Mouse (Mus musculus): ENCODE measurements at regions not wholly inside any gene's neighbourhood (a gene's known extent, or its start where the extent isn't known, plus 50 kb on each side); places are given as distances from the start of the nearest gene placed in this dataset.

DNA sequence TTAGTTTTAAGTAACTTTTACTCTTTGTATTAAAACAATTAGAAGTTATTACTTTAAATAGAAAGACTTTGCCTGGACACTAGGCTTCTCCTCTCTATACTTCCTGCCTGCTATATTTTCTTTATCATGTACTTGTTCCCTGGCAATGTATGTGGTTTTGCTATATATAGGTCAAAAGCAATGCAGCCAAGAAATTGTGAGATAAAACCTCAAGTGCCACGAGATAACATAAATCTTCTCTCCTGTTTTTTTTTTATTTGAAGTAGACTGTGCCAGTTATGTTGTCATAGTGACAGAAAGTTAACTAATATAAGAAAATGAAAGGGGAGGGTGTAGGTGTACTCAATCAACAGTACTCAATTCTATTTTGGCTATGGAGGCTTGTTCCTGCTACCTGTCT is 258.4 kb downstream of the Dmrta1 start:
- H3K9me3 ChIP-seq (ENCODE audit: control insufficient read depth, low read length) = no peaks in the 10 kb centered on the region
- no peak overlapping the region for H3K4me3 ChIP-seq (ENCODE audit: low read length)
- WGBS = 76% methylated on average over 1 of the region's 1 CpGs
- no peaks in the 10 kb centered on the region for H3K4me1 ChIP-seq (ENCODE audit: control insufficient read depth, insufficient read depth, low read length)
- no peak overlapping the region for H3K4me2 ChIP-seq (replicated peaks; ENCODE audit: low read depth, low read length)
- ATAC-seq (ENCODE audit: low FRiP score, low TSS enrichment) = no peak
- no peaks in the 10 kb centered on the region for H3K36me3 ChIP-seq (ENCODE audit: control insufficient read depth, insufficient read depth, low read length)
- no peaks in the 10 kb centered on the region for H3K27me3 ChIP-seq (ENCODE audit: control insufficient read depth, insufficient read depth, low read length)
- no peak overlapping the region for H3K9ac ChIP-seq (ENCODE audit: low read depth, low read length)
- no peak overlapping the region for H3K27ac ChIP-seq (ENCODE audit: low read depth, low read length)

DNA sequence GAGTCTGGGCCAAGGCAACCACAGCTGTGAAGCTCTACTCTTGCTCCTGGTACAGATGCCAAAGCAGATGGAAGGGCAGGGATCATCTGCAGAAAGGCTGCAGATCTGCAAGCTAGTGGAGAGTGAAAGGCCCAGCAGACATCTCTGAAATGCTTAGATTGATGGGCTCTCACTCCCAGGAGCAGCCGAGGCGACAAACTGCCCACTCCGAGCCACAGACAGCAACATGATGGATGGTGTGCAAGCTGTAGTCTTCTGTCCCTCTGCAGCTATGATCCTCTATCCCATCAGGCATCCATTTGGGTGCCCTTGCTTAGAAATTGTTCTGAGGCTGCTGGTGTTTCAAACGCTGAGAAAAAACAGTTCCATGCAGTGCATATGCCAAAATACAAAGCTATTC is 262.1 kb downstream of the Dmrta1 start:
- no peaks in the 10 kb centered on the region for H3K36me3 ChIP-seq (ENCODE audit: control insufficient read depth, insufficient read depth, low read length)
- H3K4me1 ChIP-seq (ENCODE audit: control insufficient read depth, insufficient read depth, low read length) = no peaks in the 10 kb centered on the region
- 24% methylated on average over 4 of the region's 4 CpGs for WGBS
- H3K9me3 ChIP-seq (ENCODE audit: control insufficient read depth, low read length) = no peaks in the 10 kb centered on the region
- H3K27me3 ChIP-seq (ENCODE audit: control insufficient read depth, insufficient read depth, low read length) = no peaks in the 10 kb centered on the region
- no peak overlapping the region for H3K4me2 ChIP-seq (replicated peaks; ENCODE audit: low read depth, low read length)
- no peak overlapping the region for H3K9ac ChIP-seq (ENCODE audit: low read depth, low read length)
- no peak for ATAC-seq (ENCODE audit: low FRiP score, low TSS enrichment)
- H3K4me3 ChIP-seq (ENCODE audit: low read length) = no peak overlapping the region
- no peak overlapping the region for H3K27ac ChIP-seq (ENCODE audit: low read depth, low read length)

DNA sequence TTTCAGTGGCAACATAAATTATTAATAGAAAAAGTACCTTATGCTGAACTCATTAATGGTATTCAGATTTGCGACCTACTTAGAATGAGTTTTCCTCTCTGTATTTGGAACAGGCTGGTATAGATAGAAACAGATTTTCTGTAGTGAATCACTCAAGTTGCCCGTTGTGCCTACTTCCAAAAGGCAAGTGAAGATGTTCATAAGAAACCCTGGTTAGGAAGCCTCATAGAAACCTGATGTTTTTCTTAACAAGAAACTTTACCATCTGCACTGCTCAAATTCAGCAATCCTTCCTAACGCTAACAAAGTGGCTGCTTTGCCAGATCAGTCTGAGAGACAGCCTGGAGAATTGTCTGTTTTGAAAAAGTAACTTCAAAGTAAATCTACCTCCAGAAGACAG is 242.5 kb upstream of the Zfp352 start:
- Histone ChIP-seq H3K4me2 (replicated peaks; ENCODE audit: low read depth, low read length) (no peak overlapping the region), H3K4me3 (ENCODE audit: low read length) (no peak overlapping the region), H3K9ac (ENCODE audit: low read depth, low read length) (no peak overlapping the region), H3K36me3 (ENCODE audit: control insufficient read depth, insufficient read depth, low read length) (no peaks in the 10 kb centered on the region), H3K27me3 (ENCODE audit: control insufficient read depth, insufficient read depth, low read length) (no peaks in the 10 kb centered on the region), H3K9me3 (ENCODE audit: control insufficient read depth, low read length) (no peaks in the 10 kb centered on the region), H3K27ac (ENCODE audit: low read depth, low read length) (no peak overlapping the region), H3K4me1 (ENCODE audit: control insufficient read depth, insufficient read depth, low read length) (no peaks in the 10 kb centered on the region)
- WGBS = 81% methylated on average over 3 of the region's 3 CpGs
- ATAC-seq (ENCODE audit: low FRiP score, low TSS enrichment) = no peak

DNA sequence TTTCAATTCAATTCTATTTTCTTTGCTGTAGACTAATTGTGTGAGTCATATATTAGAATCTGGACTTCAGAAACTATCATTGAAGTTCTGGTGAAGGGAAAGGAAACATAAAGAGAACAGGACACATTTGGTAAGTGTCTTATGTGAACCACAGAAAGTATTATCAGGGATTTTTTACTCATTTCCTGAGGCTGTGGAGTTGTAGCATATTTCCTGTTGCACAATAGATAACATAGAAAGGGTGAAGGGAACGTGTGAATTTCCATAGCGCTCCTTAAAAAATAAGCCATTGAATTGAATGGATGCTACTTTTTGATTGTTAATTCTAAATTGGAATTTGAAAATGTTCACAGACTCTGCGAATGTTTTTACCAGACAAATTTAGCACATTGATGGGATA is 215.2 kb upstream of the Zfp352 start:
- no peak for ATAC-seq (ENCODE audit: low FRiP score, low TSS enrichment)
- H3K36me3 ChIP-seq (ENCODE audit: control insufficient read depth, insufficient read depth, low read length) = no peaks in the 10 kb centered on the region
- H3K4me3 ChIP-seq (ENCODE audit: low read length) = no peak overlapping the region
- H3K9me3 ChIP-seq (ENCODE audit: control insufficient read depth, low read length) = no peaks in the 10 kb centered on the region
- H3K9ac ChIP-seq (ENCODE audit: low read depth, low read length) = no peak overlapping the region
- H3K27me3 ChIP-seq (ENCODE audit: control insufficient read depth, insufficient read depth, low read length) = no peaks in the 10 kb centered on the region
- H3K4me1 ChIP-seq (ENCODE audit: control insufficient read depth, insufficient read depth, low read length) = no peaks in the 10 kb centered on the region
- H3K27ac ChIP-seq (ENCODE audit: low read depth, low read length) = no peak overlapping the region
- 80% methylated on average over 3 of the region's 3 CpGs for WGBS
- H3K4me2 ChIP-seq (replicated peaks; ENCODE audit: low read depth, low read length) = no peak overlapping the region

DNA sequence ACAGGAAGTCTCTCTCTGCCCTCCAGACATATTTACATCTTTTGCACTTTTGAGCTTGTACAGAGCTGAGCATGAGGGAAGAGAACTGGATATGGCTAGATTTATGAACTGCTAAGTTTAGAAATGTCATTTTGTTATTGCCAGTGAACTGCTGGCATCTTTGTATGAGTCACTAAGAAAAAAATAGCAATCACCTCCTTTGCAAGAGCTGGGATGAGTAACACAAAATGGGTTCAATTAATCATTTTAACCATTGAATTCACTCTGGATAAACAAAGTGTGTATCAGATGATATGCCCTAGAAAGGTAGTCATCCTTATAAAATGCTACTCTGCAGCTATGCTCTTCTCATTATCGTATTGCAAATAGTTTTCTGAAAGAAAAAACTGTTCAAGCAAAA is 214.7 kb upstream of the Zfp352 start:
- no peak for ATAC-seq (ENCODE audit: low FRiP score, low TSS enrichment)
- H3K27me3 ChIP-seq (ENCODE audit: control insufficient read depth, insufficient read depth, low read length) = no peaks in the 10 kb centered on the region
- H3K4me3 ChIP-seq (ENCODE audit: low read length) = no peak overlapping the region
- no peaks in the 10 kb centered on the region for H3K4me1 ChIP-seq (ENCODE audit: control insufficient read depth, insufficient read depth, low read length)
- no peak overlapping the region for H3K9ac ChIP-seq (ENCODE audit: low read depth, low read length)
- H3K9me3 ChIP-seq (ENCODE audit: control insufficient read depth, low read length) = no peaks in the 10 kb centered on the region
- H3K27ac ChIP-seq (ENCODE audit: low read depth, low read length) = no peak overlapping the region
- WGBS = 84% methylated on average over 1 of the region's 1 CpGs
- no peak overlapping the region for H3K4me2 ChIP-seq (replicated peaks; ENCODE audit: low read depth, low read length)
- no peaks in the 10 kb centered on the region for H3K36me3 ChIP-seq (ENCODE audit: control insufficient read depth, insufficient read depth, low read length)

DNA sequence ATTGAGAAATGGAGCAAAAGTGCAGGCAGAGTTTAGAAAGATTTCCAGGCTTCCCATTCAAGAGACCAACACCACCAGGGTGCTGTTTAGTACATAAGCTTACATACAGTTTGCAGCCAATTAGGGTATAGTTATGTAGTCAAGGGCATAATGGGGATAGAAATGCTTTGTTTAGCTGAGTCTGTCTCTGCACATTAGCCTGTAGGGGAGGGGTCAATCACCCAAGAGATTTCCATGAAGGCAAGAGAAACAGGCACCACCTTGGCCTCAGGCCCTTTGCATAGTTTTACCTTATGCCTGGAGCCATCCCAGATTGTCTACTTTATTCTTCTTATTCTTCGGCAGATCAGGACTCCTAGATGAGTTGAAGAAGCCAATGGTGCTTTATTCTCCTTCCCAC is 205.9 kb upstream of the Zfp352 start:
- 96% methylated on average over 1 of the region's 1 CpGs for WGBS
- H3K36me3 ChIP-seq (ENCODE audit: control insufficient read depth, insufficient read depth, low read length) = no peaks in the 10 kb centered on the region
- H3K27ac ChIP-seq (ENCODE audit: low read depth, low read length) = no peak overlapping the region
- H3K4me3 ChIP-seq (ENCODE audit: low read length) = no peak overlapping the region
- no peak overlapping the region for H3K9ac ChIP-seq (ENCODE audit: low read depth, low read length)
- no peak for ATAC-seq (ENCODE audit: low FRiP score, low TSS enrichment)
- no peaks in the 10 kb centered on the region for H3K9me3 ChIP-seq (ENCODE audit: control insufficient read depth, low read length)
- no peaks in the 10 kb centered on the region for H3K27me3 ChIP-seq (ENCODE audit: control insufficient read depth, insufficient read depth, low read length)
- no peaks in the 10 kb centered on the region for H3K4me1 ChIP-seq (ENCODE audit: control insufficient read depth, insufficient read depth, low read length)
- no peak overlapping the region for H3K4me2 ChIP-seq (replicated peaks; ENCODE audit: low read depth, low read length)

DNA sequence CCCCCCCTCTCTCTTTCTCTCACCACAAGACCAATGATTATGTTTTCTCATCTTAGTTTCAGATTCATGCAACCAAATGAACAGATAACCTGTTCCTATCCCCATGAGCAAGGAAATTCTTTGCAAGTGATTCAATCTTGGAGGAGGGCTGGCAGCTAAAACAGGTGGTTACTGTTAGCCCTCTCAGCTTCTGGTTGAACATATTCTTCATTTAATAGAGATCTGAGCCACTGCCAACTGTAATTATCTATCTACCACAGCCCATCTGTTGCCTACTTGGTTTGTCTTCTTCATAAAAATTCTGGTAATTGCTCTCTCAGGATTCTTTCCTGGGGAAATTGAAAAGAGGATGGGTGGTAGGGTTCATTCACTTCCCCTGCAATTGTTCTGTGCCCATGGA is 204.4 kb upstream of the Zfp352 start:
- Histone ChIP-seq H3K36me3 (ENCODE audit: control insufficient read depth, insufficient read depth, low read length) (no peaks in the 10 kb centered on the region), H3K9ac (ENCODE audit: low read depth, low read length) (no peak overlapping the region), H3K27me3 (ENCODE audit: control insufficient read depth, insufficient read depth, low read length) (no peaks in the 10 kb centered on the region), H3K4me2 (replicated peaks; ENCODE audit: low read depth, low read length) (no peak overlapping the region), H3K4me1 (ENCODE audit: control insufficient read depth, insufficient read depth, low read length) (no peaks in the 10 kb centered on the region), H3K4me3 (ENCODE audit: low read length) (no peak overlapping the region), H3K27ac (ENCODE audit: low read depth, low read length) (no peak overlapping the region), H3K9me3 (ENCODE audit: control insufficient read depth, low read length) (no peaks in the 10 kb centered on the region)
- ATAC-seq (ENCODE audit: low FRiP score, low TSS enrichment) = no peak

All from kidney, embryonic 14.5 days (tissue).